In genomic region chrX:96133260-96133659, GRCm38 (mm10) we compare ENCODE assay signal across 8 mouse cellular contexts. TPM values are rescaled to one million over a fixed set of nuclear protein-coding genes. Genes with fewer than 3 reads are reported as not detected.
A peak's percentile ranks its signal among the peaks of the same experiment; 100 is the strongest.
DNase-seq lines count a peak whose midpoint lies in the region; ATAC-seq and TF ChIP-seq lines count a peak whose summit lies in the region.

No protein-coding gene starts in this region.

- no peak overlapping the region for H3K9ac ChIP-seq in hindbrain, postnatal 0 days (replicated peaks; ENCODE audit: low read length)
- no peak overlapping the region for H3K9ac ChIP-seq in hindbrain, embryonic 13.5 days

- intact Hi-C loops in heart, postnatal 36 days (cut with DNase I) = loop anchor here (2.0 to 5.0 kb wide), 2 partner anchors 34 to 81 kb away; no protein-coding TSS in a partner anchor

- peak; percentile 25 for DNase-seq in hindbrain, postnatal 0 days (ENCODE audit: low spot score)
- DNase-seq in ES-CJ7 (ENCODE audit: low read depth, low spot score) = peak; percentile 3
- DNase-seq in heart, postnatal 36 days = peak; percentile 48 to 50
- DNase-seq in lung, postnatal 36 days = peak; percentile 86
- DNase-seq in right cerebral cortex, postnatal 4 days = no peak
- no peak for DNase-seq in forebrain, embryonic 10.5 days (ENCODE audit: extremely low spot score, low spot score)

- 32% methylated on average over 2 of the region's 2 CpGs for WGBS in hindbrain, postnatal 0 days
- 51% methylated on average over 2 of the region's 2 CpGs for WGBS in hindbrain, embryonic 13.5 days
- 61% methylated on average over 2 of the region's 2 CpGs for WGBS in forebrain, embryonic 10.5 days

- no peaks in the 10 kb centered on the region for H3K9me3 ChIP-seq in hindbrain, postnatal 0 days (ENCODE audit: low read length)
- H3K9me3 ChIP-seq in hindbrain, embryonic 13.5 days = no peaks in the 10 kb centered on the region
- H3K9me3 ChIP-seq in forebrain, embryonic 10.5 days = no peaks in the 10 kb centered on the region

- no peak for ATAC-seq in hindbrain, postnatal 0 days
- ATAC-seq in hindbrain, embryonic 13.5 days (ENCODE audit: low FRiP score) = no peak
- peak; percentile 47 for ATAC-seq in common myeloid progenitor, adult 5-6 weeks (replicated peaks; ENCODE audit: low read depth, poor library complexity, severe bottlenecking)

- no peaks in the 10 kb centered on the region for H3K4me1 ChIP-seq in hindbrain, postnatal 0 days (ENCODE audit: insufficient read depth, low read length)
- no peaks in the 10 kb centered on the region for H3K4me1 ChIP-seq in hindbrain, embryonic 13.5 days (replicated peaks)
- 0 out of 2 replicates have a peak, but pooled peaks cover 4% of the 10 kb centered on the region for H3K4me1 ChIP-seq in forebrain, embryonic 10.5 days

- H3K36me3 ChIP-seq in hindbrain, postnatal 0 days (ENCODE audit: insufficient read depth, low read length) = no peaks in the 10 kb centered on the region
- H3K36me3 ChIP-seq in hindbrain, embryonic 13.5 days = no peaks in the 10 kb centered on the region
- no peaks in the 10 kb centered on the region for H3K36me3 ChIP-seq in forebrain, embryonic 10.5 days (replicated peaks)

- no peak overlapping the region for H3K27ac ChIP-seq in hindbrain, postnatal 0 days
- no peak overlapping the region for H3K27ac ChIP-seq in hindbrain, embryonic 13.5 days
- H3K27ac ChIP-seq in forebrain, embryonic 10.5 days = no peak overlapping the region

- H3K4me3 ChIP-seq in hindbrain, postnatal 0 days (ENCODE audit: low read length) = no peak overlapping the region
- no peak overlapping the region for H3K4me3 ChIP-seq in hindbrain, embryonic 13.5 days
- no peak overlapping the region for H3K4me3 ChIP-seq in forebrain, embryonic 10.5 days

- H3K4me2 ChIP-seq in hindbrain, postnatal 0 days (ENCODE audit: low read depth, low read length) = no peak overlapping the region
- H3K4me2 ChIP-seq in hindbrain, embryonic 13.5 days = no peak overlapping the region

- TF ChIP-seq CTCF in hindbrain, postnatal 0 days (IDR thresholded peaks at IDR 0.05; ENCODE audit: low read depth) = peak; percentile 23

- H3K27me3 ChIP-seq in hindbrain, postnatal 0 days (ENCODE audit: insufficient read depth, low read length) = no peaks in the 10 kb centered on the region
- H3K27me3 ChIP-seq in hindbrain, embryonic 13.5 days = no peaks in the 10 kb centered on the region
- no peaks in the 10 kb centered on the region for H3K27me3 ChIP-seq in forebrain, embryonic 10.5 days (ENCODE audit: poor library complexity, severe bottlenecking)

RNA-seq across cellular contexts. Expression of gene Msn, which starts 37.4 kb away (rescaled TPM):
- total RNA-seq in hindbrain, postnatal 0 days (2014; rRNA removed) = 23.3 and 23.7 TPM in 2 replicates
- polyA plus RNA-seq in hindbrain, postnatal 0 days (2015; fragmentation: Nextera tagmentation; extraction: Ambion mirVana) = 31.6 and 33.1 TPM in 2 replicates
- polyA plus RNA-seq in hindbrain, embryonic 13.5 days (2015; fragmentation: Nextera tagmentation; extraction: Ambion mirVana) = 43.7 and 48.9 TPM in 2 replicates
- total RNA-seq in common myeloid progenitor, adult 5-6 weeks (2017) = 134 and 168 TPM in 2 replicates
- total RNA-seq in heart, postnatal 36 days (2021) = 100 to 1,000 TPM; 116 to 124 TPM
- 109 and 116 TPM in 2 replicates for polyA plus RNA-seq in forebrain, embryonic 10.5 days (2016; fragmentation: Nextera tagmentation; extraction: Ambion mirVana)

Comparison
In these comparisons a context has a peak if more than half of its experiments do, and no peak if none do; other contexts are left out.
1. DNase-seq: peak in hindbrain, postnatal 0 days (single experiment), ES-CJ7 (single experiment), heart, postnatal 36 days (2 of 2) and lung, postnatal 36 days (single experiment); none in right cerebral cortex, postnatal 4 days (single experiment) and forebrain, embryonic 10.5 days (single experiment).